Mouse (Mus musculus) lung, postnatal 0 days (tissue): ENCODE measurements at regions not wholly inside any gene's neighbourhood (a gene's known extent, or its start where the extent isn't known, plus 50 kb on each side); places are given as distances from the start of the nearest gene placed in this dataset.

ENCODE experiments used
- CTCF ChIP-seq: IDR thresholded peaks from 2 replicates; pipeline ENCODE4 v1.5.1; 2016; ENCODE audit warnings: antibody characterized with exemption, mild to moderate bottlenecking
- EP300 ChIP-seq: IDR thresholded peaks from 2 replicates; pipeline ENCODE4 v1.6.1; 2016; ENCODE audit warnings: antibody characterized with exemption, mild to moderate bottlenecking, control low read depth

- TF ChIP-seq CTCF (no peak), EP300 (no peak)
Observed at GRCm38 (mm10) chr19:54462480-54462879, 418.5 kb downstream of the Adra2a start.
